Mouse (Mus musculus) kidney, postnatal 25 days (tissue): ENCODE measurements at regions not wholly inside any gene's neighbourhood (a gene's known extent, or its start where the extent isn't known, plus 50 kb on each side); places are given as distances from the start of the nearest gene placed in this dataset.
A peak's percentile ranks its signal among the peaks of the same experiment; 100 is the strongest.

ENCODE experiments used
- DNase-seq, 2 experiments: peaks; one replicate each; pipeline ENCODE4 v3.0.0; 2021; ENCODE audit warnings: mixed read lengths in 2 of 2

DNA sequence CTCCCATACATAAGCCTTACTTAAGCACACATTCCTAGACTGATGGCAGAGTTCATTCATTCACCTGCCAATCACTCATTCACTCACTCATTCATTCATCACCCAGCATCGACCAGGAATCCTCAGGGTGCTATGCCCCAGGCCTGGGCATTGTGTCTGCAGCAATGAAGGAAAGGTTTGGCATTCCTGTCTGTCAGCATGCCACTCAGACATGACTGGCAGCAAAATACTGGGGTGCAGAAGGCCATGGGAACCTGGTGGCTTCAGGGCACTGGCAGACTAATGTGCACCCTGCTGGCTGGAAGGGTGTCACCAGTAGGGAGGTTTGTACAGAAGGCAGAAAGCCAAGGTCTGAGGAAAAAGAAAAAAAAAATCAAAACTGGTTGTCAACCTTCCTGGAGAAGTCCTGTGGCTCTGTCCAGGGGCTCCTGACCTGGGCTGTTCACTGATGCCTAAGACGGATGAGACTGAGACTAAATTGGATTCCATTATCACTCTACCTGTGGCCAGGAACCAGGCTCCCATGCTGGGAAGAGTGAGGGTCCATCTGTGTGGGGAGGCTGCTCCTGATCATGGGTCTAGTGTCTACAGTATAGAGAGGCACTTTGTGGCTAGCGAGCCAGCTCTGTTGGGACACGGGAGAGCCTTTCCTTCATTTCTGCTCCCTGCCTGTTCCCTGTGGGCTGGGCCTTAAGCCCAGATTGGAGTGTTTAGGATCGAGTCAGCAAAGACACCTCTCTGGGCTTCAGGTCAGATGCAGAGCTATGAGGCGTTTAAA lies 104.1 kb downstream of the Cstad start:
- DNase-seq = no peak

DNA sequence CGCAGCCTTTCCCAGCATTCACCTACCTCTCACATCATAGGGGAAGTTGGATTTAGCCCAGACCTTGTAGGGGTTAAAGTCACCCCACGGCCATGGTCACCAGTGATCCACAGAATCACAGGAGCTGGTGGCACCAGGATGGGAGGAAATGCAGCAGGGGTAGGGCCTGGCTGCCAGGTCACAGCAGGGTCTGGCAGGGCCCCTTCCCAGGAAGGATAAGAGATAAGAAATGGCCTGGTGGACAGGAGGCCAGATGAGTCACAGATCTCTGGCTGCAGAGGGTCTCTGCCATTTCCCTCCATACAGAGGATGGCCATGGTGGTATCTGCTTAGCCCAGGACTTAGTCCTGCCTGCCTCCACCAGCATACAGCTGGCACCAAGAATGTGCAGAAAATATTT lies 103.0 kb downstream of the Cstad start:
- no peak for DNase-seq

DNA sequence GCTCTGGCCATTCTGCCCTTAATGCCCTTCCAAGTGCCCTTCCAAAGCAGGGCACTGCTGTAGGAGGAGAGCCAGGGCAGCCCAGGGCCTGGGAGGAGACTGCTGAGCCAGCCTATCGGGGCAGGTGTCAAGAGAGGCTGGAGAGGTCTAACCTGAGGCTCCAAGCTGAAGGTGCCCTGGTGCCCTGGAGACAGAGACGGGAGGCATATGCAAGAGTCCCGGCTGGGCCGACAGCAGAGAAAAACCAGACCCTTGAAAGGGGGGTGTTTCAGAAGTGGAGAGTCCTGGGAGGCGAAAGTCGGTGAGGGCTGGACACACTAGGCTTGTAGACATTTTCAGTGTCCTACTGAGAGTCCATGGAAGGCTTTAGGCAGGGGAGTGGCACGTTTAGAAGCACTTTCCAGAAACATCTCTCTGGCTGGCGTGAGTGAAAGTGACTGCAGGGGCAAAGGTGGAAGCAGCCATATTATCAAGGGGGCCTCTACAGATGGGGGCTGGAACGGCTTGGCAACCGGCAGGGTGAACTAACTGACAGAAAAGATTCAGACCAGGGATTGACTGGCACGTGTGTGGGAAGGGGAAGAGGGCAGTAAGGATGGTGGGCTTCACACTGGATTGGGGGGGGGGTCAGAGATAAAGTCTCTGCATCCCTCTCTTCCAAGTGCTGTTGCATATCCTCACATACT lies 101.1 kb downstream of the Cstad start:
- DNase-seq = peak; percentile 61 to 89

DNA sequence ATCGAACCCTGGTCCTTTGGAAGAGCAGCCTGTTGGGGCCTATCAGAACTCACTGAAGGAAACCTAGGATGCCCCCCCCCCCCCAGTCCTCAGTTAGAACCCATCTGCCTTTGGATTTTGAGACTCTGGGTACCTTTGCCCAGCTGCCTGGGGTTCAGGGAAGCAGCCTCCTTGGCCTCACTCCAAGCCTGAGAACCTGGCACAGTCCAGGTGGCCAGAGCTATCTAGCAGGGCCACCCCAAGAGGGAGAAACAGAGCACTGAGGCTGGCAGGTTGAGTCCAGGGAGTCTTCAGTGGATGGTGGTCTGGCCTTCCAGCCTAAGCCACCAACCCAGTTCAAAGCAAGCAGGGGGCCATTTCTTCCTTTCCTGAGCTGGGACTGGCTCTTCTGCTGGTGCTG lies 100.2 kb downstream of the Cstad start:
- peak; percentile 75 to 83 for DNase-seq

DNA sequence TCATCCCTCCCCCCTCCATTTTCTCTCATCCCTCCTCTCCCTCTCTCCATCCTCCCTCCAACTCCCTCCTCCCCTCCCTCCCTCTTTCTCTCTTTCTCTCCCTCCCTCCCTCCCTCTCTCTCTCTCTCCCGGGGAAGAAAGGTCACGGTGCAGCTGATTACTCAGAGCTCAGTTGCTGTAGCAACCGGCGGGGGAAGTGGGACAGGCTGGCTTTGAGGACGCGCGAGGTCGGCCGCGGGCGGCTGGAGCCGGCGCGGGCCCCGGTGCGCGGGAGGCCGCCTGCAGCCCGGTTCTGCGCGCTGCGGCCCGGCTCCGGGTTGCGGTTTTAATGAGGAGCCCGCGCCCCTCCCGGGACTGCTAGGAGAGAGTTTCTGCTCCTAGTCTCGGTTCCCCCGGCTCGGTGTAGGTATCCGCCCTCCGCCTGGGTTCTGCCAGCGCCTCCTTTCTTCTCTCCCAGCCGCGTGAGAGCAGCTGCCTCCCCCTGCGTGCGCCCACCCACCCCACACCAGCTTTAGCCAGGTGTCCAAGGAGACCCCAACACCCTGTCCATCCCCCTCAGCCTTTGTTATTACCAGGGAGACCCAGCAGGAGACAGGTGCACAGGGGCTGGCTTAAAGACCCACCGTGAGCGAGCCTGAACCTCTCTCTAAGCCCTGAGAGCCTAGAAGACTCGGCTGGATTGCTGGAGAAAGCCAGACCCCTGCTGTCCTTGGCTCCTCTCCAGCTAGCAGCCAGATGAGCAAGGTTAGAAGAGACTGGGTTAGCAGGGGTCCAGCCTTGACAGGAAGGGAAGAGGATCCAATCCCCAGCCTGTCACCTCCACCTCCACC lies 98.6 kb downstream of the Cstad start:
- DNase-seq = peak; percentile 90 to 96

DNA sequence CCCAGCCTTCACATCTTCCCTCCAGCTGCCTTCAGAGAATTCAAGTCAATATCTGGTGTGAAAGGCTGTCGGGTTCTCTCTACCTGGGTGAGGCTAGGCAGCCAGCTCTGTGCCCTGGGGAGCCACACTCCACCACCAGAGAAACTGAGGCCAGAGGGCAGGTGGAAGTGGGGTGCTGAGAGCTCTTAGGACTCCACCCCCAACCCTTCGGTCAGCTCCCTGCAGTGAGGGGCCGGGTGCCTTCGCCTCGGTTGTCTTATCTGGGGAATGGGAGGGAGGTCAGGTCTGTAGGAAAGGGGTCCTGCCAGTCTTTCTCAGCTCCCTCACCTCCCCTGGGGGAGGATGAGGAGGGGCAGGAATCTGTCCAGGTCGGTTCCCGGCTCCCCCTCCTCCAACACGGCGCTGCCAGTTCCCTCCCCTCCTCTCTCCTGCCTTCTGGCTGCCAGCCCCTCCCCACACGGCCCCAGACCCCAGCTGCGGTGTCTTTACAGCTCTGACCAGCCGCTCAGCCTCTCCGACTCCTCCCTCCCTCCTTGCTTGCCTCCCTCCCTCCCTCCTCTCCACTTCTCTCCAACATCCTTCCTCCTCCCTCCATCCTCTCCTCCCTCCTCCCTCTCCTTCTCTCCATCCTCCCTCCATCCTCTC lies 97.8 kb downstream of the Cstad start:
- DNase-seq = peak; percentile 45 to 80

DNA sequence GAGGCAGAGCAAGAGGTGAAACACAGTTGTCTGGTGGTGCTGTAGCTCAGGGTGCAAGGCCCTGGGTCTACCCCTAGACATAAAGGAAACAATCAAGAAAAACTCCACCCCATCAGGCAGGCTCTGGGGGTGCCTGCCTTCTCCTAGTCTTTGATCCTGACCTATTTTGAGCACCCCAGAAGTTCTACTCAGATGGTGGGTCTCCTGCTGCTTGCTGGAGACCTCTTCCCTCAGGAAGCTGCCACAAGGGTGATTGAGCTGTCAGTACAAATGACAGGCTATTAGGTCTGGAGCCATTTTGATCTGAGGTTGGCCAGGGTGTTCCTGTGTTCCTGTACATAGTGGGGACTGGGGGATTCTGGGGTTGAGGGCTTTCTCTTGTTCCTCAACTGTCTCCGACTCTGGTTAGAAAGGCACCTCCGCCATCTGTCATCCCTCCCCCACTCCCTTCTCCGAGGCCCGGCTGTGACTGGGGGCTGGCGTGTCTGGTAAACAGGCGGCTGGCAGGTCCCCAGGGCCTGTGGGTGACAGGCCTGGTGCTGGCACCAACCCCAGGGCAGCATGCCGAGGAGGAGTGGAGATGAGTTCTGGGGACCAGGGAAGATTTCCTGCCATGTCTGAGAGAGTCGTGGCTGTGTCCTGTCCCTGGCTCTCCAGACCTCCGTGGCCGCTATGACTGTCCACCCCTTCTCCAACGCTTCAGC lies 97.2 kb downstream of the Cstad start:
- peak; percentile 63 to 80 for DNase-seq

DNA sequence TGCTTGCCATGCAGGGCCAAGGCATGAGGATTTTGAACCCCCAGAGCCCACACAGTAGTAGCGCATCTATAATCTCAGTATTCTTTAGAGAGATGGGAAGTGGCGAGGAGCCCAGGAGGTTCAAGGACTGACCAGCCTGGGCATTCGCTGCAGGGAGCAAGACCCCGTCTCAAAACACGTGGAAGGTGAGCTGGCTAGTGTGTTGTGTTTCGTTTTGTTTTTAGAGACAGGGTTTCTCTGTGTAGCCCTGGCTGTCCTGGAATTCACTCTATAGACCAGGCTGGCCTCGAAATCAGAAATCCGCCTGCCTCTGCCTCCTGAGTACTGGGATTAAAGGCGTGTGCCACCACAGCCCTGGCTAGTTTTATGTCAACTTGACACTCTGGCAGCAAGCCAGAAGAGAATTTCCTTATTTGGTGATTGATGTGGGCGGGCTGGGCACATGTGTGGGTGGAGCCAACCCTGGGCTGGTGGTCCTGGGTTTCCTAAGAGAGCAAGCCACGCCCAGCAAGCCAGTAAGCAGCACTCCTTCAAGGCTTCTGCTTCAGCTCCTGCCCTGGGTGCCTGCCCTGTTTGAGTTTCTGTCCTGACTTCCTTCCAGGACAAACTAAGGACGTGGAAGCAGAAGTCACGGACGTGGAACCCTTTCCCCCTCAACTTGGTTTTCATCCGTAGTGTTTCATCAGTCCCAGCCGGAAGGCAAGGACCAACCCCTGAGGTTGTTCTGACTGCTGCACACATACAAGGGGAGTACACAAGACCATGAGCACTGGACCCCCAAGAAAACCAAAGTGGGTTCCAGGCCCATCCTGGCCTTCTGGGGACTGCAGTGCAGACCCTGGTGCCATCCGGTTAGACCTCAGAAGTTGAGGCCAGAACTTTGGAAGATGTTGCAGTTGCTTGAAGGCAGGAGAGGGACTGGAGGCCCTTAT lies 96.4 kb downstream of the Cstad start:
- DNase-seq = peak in 1 of 2 experiments; percentile 49

DNA sequence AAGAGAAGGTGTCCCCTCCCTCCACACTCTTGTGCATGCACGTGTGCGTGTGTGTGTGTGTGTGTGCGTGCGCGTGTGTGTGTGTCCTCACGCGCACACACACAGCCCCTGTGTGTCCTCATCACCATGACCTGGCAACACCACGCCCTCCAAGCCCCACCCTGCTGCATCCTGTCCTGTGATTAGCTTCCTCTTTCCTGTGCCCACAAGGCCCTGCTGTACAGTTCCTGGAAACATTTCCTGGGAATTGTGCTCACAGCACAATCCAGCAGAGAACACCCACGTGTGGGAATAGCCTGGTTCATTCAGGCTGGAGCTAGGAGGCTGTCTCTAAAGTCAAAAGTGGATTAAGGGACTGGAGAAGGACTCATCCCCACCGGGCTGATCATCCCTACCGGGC lies 95.5 kb downstream of the Cstad start:
- DNase-seq = peak; percentile 71 to 88

DNA sequence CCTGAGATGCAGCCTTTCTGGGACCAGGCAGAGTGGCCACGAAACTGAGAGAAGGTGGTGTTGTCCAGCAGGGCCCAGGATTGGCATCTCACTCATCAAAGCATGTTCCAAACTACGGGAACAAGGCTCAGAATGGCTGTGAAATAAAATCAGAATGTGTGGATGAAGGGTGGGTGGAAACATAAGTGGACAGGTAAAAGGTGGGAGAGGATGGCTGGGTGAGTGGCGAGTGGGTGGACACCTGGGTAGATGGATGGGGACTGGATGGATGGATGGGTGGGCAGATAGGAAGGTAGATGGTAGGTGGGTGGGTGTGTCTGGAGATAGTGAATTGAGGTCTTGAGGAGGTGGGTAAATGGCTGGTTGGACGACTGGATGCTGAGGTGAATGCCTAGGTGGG lies 93.6 kb downstream of the Cstad start:
- no peak for DNase-seq

DNA sequence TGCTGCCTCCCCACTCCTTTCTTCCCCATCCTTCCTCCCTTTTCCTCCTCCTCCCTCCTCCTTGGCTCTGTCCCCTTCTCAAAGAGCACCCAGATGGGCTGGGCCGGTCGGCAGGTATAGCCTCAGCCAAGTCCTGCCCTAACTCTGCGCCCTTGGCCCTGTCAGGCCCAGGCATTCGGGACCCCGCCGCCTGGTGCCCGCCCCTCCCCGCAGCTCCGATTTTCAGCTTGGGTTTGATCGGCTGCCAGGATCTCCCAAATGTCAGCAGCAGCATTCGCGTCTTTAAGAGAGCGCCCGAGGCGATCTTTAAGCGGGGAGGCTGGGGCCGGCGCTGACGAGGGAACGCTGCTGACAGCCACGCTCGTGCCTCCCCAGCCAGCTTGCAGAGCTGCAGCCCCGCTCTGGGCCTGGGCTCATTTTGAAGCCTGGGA lies 92.3 kb downstream of the Cstad start:
- DNase-seq = peak; percentile 64 to 71

DNA sequence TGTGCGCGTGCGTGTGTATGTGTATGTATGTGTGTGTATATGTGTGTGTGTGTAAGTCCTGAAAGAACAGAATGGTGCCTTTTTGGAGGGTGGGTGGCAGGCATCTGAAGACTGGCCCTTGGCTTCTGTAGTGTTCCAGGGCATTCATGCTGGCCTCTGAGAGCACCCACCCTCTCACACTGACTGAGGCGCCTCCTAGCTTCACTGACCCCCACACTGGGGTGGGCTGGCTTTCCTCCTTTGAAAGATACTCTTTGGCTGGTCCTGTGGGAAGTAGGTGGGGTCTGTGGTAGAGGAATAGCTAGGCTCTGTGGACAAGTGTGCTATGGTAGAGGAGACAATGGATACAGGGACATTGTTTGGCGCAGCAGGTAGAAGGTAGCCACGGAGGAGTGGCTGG lies 91.5 kb downstream of the Cstad start:
- DNase-seq = no peak

DNA sequence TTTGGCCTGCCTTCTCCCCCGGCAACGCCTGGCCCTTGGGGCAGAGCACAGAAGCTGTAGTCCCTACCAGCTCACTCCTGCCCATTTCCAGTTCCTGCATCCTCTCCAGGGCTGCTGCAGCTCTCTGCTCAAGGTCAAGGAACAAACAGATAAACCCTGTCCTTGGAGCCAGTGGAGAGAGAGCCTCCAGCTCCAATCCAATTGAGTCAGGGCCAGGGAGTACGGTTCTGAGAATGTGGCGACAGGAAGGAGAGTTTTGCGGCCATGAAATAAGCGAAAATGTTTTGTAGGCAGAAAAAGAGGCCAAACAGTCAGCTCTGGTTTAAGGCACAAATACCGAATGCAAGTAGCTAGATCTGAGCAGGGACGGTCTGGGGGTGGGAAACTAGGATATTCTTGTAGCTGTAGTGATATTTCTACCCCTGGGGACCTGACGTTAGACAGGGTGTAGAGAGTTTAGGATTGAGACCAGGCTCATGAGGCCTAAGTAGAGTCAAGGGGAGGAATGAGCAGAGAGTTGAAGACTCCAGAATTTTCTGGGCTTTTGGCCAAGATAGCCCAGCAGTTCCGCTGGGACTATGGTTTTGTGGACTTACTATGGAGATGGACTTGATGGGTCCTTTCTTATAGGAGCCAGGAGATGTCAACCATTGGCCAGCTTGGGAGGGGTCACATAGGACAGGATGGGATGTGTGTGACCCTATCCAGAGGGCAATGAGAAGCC lies 90.5 kb downstream of the Cstad start:
- peak; percentile 46 to 71 for DNase-seq

DNA sequence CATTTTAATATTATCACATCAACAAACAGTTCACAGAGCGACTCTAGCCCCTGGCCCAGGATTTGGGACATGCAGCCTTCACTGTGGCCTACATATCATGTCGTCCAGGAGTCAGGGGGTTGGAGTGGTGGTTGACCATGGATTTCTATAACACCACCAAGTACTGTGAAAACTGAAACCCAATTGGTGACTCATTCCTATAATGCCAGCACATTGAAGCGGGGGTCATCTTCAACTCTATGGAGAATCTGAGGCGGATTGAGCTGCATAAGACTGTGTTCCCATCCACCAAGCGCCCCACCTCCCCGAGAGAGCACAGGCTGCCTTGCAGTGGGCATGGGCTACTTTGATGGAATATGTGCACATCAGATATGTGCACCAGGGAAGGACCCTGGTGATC lies 89.6 kb downstream of the Cstad start:
- DNase-seq = no peak

DNA sequence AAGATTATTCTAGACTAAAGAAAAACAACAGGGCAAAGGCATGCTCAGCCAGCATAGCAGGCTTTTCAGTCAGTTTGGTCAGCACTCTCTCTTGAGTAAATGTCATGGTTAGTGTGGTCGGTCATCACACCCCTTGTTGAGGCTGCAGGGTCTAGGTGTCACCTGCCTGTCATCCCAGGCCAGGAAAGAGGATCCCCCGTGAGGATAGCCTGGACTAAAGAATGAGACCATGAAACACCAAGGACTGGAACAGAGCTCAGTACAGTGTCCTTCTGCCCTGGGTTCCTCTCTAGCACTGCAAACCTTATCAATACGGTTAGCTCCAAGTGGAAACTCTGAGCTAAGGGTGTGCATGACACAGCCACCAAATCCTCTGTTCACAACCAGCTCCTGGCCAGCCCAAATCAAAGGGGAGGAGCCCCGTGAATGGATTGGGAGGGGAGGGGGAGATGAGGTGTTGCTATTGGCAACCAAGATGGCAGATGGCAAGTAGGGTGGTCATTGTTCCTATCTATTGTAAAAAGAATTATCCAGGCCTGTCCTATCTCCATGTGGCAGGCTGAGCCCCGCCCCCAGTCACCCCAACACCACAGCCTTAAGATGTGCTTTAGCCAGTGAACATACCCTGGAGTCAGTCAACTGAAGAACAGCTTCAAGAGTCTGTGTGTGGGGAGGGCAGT lies 87.4 kb downstream of the Cstad start:
- DNase-seq = no peak

DNA sequence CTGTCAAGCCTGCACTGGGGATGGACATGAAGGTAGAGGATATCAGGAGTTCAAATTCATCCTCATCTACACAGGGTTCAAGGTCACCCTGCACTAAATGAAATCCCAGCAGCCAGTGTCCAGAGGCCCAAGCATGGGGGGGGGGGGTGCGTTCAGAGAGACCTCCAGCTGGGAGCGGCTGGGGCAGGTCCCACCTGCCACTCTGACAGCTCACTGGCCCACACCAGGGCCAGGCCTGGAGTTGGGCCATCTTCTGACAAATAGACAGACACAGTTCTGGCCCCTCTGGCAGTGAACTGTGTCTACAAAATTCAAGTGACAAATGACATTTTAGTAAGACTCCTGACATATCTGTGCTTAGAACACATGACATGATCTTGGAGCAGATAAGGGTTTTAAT lies 86.8 kb downstream of the Cstad start:
- no peak for DNase-seq

DNA sequence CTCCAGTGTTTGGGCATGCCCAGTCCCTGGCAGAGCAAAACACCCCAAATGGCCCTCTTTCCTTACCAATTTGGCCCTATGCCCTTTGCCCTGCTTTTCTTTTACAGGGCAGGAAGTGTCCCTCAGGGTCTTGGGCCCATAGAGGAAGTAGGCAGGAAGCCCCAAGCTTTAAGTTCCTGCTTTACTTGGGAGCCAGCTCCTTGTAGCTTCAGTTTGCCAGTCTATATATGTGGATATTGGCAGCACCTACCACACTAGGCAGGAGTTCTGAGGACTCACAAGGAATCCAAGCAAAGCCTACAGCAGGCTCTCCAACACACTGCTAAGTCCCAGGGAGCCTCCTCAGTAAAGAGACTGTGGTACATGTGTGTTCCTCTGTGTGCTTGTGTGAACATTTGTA lies 84.2 kb downstream of the Cstad start:
- no peak for DNase-seq

DNA sequence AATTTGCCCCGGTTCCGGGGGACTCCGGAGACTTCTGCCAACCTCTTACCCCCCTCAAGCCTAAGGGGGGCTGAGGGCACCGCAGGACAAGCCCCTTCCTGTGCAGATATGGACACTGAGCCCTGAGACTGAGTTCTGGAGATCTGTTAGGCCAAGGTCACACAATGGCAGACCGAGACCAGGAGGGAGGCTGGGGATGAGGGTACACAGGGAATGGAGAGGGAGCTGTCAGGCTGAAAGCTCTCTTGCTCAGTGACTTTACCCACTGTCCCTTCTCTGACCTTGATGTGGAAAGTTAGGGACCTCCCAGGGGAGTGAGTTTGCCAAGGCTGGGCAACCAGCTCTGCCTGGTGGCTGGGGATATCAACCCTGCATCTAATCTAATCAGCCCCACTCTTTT lies 82.7 kb downstream of the Cstad start:
- no peak for DNase-seq

DNA sequence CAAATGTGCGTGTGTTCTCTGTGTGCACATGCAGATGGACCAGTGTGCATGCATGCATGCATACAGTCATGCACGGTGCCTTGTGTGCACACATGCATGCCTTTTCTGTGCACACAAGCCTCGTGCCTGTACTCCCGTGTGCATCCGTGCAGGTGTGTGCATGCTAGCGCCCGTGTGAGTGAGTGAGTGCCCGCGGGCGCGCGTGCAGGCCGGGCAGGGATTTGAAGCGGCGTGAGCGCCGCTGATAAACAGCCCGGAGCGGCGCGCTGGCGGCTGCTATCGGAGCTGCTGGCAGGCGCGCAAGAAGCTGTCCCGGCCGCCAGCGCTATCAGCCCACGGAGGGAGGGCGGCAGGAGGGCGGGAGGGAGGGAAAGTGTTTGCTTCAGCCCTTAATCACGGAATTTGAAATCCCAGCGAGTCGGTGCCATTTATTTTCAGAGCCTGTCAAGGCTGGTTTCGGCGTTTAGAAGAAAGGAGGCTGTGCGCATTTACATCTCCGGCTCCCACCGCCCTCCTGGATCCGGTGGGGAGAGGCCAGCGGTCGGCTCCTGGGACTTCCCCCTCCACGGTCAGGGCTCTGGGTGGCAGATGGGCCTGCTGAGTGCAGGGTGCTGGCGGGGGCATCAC lies 82.1 kb downstream of the Cstad start:
- DNase-seq = peak; percentile 67 to 80
